Mouse (Mus musculus) neural tube, embryonic 11.5 days (tissue): ENCODE data around the gene Tspoap1. TPM values are rescaled to one million over a fixed set of nuclear protein-coding genes. Genes with fewer than 3 reads are reported as not detected.
A peak's percentile ranks its signal among the peaks of the same experiment; 100 is the strongest.

Experiments
- ATAC-seq: fragments of 200-750 bp; cut with Nextera tagmentation; 2 replicates; pipeline ENCODE4 v1.8.0; 2017; ENCODE audit warnings: moderate number of reproducible peaks, mild to moderate bottlenecking, moderate TSS enrichment, moderate library complexity; ENCODE audit not compliant: insufficient read depth, low FRiP score, low TSS enrichment
- DNase-seq: peaks from one replicate; pipeline ENCODE4 v3.0.0-alpha.2; 2015; ENCODE audit warnings: low spot score
- H3K27ac ChIP-seq: fragments of 300-500 bp; sonication (generic); 2 replicates; pipeline ENCODE4 v1.5.1; 2014; ENCODE audit warnings: low read depth, mild to moderate bottlenecking, low read length
- H3K27me3 ChIP-seq: fragments of 300-500 bp; sonication (generic); 2 replicates; pipeline ENCODE4 v1.6.1; 2014; ENCODE audit warnings: mild to moderate bottlenecking, low read length, mixed read lengths; ENCODE audit not compliant: control insufficient read depth, insufficient read depth
- H3K36me3 ChIP-seq: fragments of 300-500 bp; sonication (generic); 2 replicates; pipeline ENCODE4 v1.6.1; 2014; ENCODE audit warnings: mild to moderate bottlenecking, low read length, moderate library complexity, mixed read lengths; ENCODE audit not compliant: control insufficient read depth, insufficient read depth
- H3K4me1 ChIP-seq: fragments of 300-500 bp; sonication (generic); 2 replicates; pipeline ENCODE4 v1.6.1; 2014; ENCODE audit warnings: low read length, mixed read lengths; ENCODE audit not compliant: control insufficient read depth, insufficient read depth
- H3K4me2 ChIP-seq: fragments of 300-500 bp; sonication (generic); 2 replicates; pipeline ENCODE4 v1.6.1; 2014; ENCODE audit warnings: low read depth, mild to moderate bottlenecking, moderate library complexity
- H3K4me3 ChIP-seq: fragments of 300-500 bp; sonication (generic); 2 replicates; pipeline ENCODE4 v1.5.1; 2014; ENCODE audit warnings: low read depth, low read length
- H3K9ac ChIP-seq: fragments of 300-500 bp; sonication (generic); 2 replicates; pipeline ENCODE4 v1.6.1; 2014; ENCODE audit warnings: mild to moderate bottlenecking, low read length
- H3K9me3 ChIP-seq: fragments of 300-500 bp; sonication (generic); 2 replicates; pipeline ENCODE4 v1.6.1; 2016; ENCODE audit warnings: low read length; ENCODE audit not compliant: control insufficient read depth
- WGBS: fragments of 180-500 bp; shearing (Covaris S2); extraction: QIAGEN DNeasy Blood & Tissue Kit; methylation state at CpG from one replicate; pipeline ENCODE4 v1.1.7; 2014; 5-methylcytosine and 5-hydroxymethylcytosine counted together
- polyA plus RNA-seq: library from polyadenylated mRNA; unstranded; fragments of >200 nt; fragmentation: Nextera tagmentation; extraction: Ambion mirVana; gene quantifications from 2 replicates; pipeline ENCODE4 v1.2.1, GENCODE M21; 2014

Tspoap1 gene
- polyA plus RNA-seq, 1 experiment from 2014 or later: 5.4 TPM

DNA sequence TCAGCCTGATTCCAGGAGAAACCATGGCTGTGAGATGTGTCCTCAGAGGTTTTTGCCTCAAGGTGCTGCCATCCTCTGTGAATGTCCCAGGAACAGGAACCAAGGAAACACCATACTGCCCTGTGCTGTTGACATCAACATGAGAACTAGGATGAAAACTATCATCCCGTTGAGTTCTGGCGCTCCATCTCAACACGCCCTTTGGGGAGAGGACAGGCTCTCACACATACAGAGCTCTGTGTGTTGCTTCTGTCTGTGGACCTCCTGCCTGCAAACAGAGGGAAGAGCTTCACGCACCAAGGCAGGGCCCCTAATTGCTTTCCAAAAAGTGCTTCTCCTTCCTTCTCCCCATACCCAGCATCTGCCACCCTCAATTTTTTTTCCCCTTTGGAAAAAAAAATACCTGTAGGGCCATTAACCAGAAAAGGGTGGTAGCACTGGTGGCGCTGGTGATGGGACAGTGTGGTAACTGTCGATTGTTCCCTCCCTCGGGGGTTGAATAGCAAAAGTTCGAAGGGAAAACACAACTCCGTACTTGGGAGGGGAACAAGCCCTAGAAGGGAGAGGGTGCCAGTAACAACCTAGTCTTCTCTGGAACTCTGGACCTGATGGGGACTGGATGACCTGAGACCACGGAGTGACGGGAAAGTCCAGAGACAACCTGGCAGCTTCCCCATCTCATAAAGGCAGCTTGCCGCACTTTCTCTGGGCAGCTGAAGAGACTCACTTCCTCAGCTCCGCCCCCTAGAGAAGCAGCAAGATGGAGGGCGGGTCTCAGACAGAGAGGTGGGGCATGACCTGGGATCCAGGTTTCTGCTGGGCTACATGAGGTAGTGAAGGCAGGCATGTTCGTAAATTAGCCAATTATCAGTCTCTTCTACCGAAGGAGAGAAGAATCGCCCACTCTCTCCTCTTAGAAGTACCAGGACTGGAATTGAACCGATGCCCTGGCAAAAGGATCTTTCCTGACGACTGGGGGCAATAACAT lies 11.9 kb upstream of the Tspoap1 start:
- DNase-seq: no peak

GRCm38 (mm10) chr11:87749192-87750042 lies 10.9 kb upstream of the Tspoap1 start:
- no peak for DNase-seq
- Histone ChIP-seq H3K36me3 (no peaks in the 10 kb centered on the region), H3K27ac (0 out of 2 replicates have a peak overlapping the region, but pooled peaks have one; percentile 34), H3K4me3 (no peak overlapping the region), H3K27me3 (no peaks in the 10 kb centered on the region), H3K4me2 (no peak overlapping the region), H3K9me3 (no peaks in the 10 kb centered on the region), H3K9ac (no peak overlapping the region), H3K4me1 (no peaks in the 10 kb centered on the region)
- ATAC-seq: no peak
- WGBS: 52% methylated on average over 18 of the region's 18 CpGs

More for the DNA sequence above, 11.9 kb upstream of the Tspoap1 start:
- WGBS: 36% methylated on average over 19 of the region's 19 CpGs
- ATAC-seq: no peak
- Histone ChIP-seq H3K9me3 (no peaks in the 10 kb centered on the region), H3K4me2 (no peak overlapping the region), H3K4me3 (no peak overlapping the region), H3K27ac (0 out of 2 replicates have a peak overlapping the region, but pooled peaks have one; percentile 34), H3K27me3 (no peaks in the 10 kb centered on the region), H3K9ac (no peak overlapping the region), H3K4me1 (no peaks in the 10 kb centered on the region), H3K36me3 (peaks cover 3% of the 10 kb centered on the region; the same call in 1 of the 2 replicates)

DNA sequence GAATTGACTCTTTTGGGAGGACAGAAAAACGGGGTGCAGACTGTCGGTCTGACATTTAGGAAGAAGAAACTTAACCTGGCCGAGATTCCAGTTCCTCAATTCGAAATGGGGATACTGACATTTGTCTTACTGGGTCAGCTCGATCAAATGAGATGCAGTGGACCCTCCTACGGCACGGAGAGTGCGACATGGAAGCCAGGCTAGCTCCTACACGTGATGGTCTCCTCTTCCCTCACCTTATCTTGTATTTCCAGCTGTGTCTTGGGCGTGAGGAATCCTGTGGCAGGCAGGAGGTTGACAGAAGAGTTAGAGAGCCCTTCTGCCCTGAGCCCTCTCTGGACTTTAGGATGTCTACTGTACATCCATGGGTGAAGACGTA lies 10.3 kb upstream of the Tspoap1 start:
- 81% methylated on average over 11 of the region's 11 CpGs for WGBS
- H3K4me3 ChIP-seq: no peak overlapping the region
- H3K4me2 ChIP-seq: no peak overlapping the region
- no peaks in the 10 kb centered on the region for H3K36me3 ChIP-seq
- no peak for ATAC-seq
- H3K4me1 ChIP-seq: no peaks in the 10 kb centered on the region
- H3K9me3 ChIP-seq: no peaks in the 10 kb centered on the region
- H3K27me3 ChIP-seq: no peaks in the 10 kb centered on the region
- H3K9ac ChIP-seq: no peak overlapping the region
- DNase-seq: no peak
- H3K27ac ChIP-seq: no peak overlapping the region

GRCm38 (mm10) chr11:87750521-87750920 lies 9.8 kb upstream of the Tspoap1 start:
- Histone ChIP-seq H3K4me3 (no peak overlapping the region), H3K36me3 (no peaks in the 10 kb centered on the region), H3K4me1 (no peaks in the 10 kb centered on the region), H3K27me3 (no peaks in the 10 kb centered on the region), H3K4me2 (no peak overlapping the region), H3K9ac (no peak overlapping the region), H3K9me3 (no peaks in the 10 kb centered on the region), H3K27ac (no peak overlapping the region)
- ATAC-seq: no peak
- no peak for DNase-seq
- WGBS: 80% methylated on average over 3 of the region's 3 CpGs

- no peak overlapping the region for H3K9ac ChIP-seq
- H3K4me1 ChIP-seq: no peaks in the 10 kb centered on the region
- no peak overlapping the region for H3K4me2 ChIP-seq
- ATAC-seq (no peak), DNase-seq (no peak)
- no peaks in the 10 kb centered on the region for H3K36me3 ChIP-seq
- H3K9me3 ChIP-seq: no peaks in the 10 kb centered on the region
- 83% methylated on average over 8 of the region's 8 CpGs for WGBS
- no peak overlapping the region for H3K4me3 ChIP-seq
- no peak overlapping the region for H3K27ac ChIP-seq
- H3K27me3 ChIP-seq: no peaks in the 10 kb centered on the region
Measured at GRCm38 (mm10) chr11:87751031-87751430, 9.3 kb upstream of the Tspoap1 start.

DNA sequence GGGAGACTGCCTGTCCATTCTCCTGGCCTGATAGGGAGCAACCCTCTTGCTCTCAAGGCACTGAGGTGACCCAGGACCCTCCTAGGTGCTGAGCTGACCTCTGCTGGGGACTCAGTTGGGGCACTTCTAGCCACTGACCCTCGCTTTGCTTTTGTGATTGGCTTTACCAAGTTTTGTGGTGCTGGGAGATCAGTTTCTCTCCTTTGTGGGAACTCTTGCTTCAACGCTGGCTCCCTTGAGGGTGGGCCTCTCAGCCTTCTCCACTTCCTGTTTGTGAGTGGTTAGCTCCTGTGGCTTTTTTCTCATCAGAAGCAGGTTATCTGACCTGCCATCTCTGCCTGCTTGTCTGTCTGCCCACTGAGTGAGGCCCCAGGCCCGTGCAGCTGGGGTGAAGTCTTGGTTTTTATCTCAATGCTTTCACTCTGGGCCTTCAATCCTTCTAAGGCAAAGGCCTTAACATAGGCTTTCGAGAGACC lies 8.8 kb upstream of the Tspoap1 start:
- ATAC-seq (no peak), DNase-seq (no peak)
- no peak overlapping the region for H3K4me3 ChIP-seq
- no peaks in the 10 kb centered on the region for H3K4me1 ChIP-seq
- no peaks in the 10 kb centered on the region for H3K9me3 ChIP-seq
- H3K27ac ChIP-seq: no peak overlapping the region
- no peak overlapping the region for H3K9ac ChIP-seq
- 66% methylated on average over 4 of the region's 4 CpGs for WGBS
- H3K4me2 ChIP-seq: no peak overlapping the region
- H3K27me3 ChIP-seq: no peaks in the 10 kb centered on the region
- no peaks in the 10 kb centered on the region for H3K36me3 ChIP-seq

DNA sequence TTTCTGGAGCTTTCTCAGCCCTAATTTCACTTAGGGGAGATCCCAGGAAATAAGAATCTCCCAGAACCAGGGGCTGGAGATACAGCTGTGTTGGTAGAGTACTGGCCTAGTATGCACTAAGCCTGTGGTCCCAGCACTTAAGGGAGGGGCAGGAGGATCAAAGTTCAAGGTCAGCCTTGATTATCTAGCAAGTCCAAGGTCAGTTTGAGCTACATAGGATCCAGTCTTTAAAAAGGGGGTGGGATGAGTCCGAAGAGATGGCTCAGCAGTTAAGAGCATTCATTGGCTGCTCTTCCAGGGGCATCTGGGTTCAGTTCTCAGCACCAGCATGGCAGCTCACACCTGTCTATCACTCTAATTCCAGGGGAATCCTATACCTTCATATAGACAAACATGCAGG lies 8.0 kb upstream of the Tspoap1 start:
- no peaks in the 10 kb centered on the region for H3K4me1 ChIP-seq
- 80% methylated on average over 1 of the region's 1 CpGs for WGBS
- H3K27me3 ChIP-seq: no peaks in the 10 kb centered on the region
- no peak overlapping the region for H3K4me3 ChIP-seq
- H3K27ac ChIP-seq: no peak overlapping the region
- H3K9ac ChIP-seq: no peak overlapping the region
- no peak overlapping the region for H3K4me2 ChIP-seq
- no peaks in the 10 kb centered on the region for H3K36me3 ChIP-seq
- DNase-seq (no peak), ATAC-seq (no peak)
- H3K9me3 ChIP-seq: no peaks in the 10 kb centered on the region

GRCm38 (mm10) chr11:87753255-87753654 lies 7.1 kb upstream of the Tspoap1 start:
- no peak overlapping the region for H3K4me3 ChIP-seq
- ATAC-seq (no peak), DNase-seq (no peak)
- no peaks in the 10 kb centered on the region for H3K9me3 ChIP-seq
- no peaks in the 10 kb centered on the region for H3K36me3 ChIP-seq
- no peaks in the 10 kb centered on the region for H3K27me3 ChIP-seq
- H3K4me1 ChIP-seq: no peaks in the 10 kb centered on the region
- WGBS: 90% methylated on average over 8 of the region's 8 CpGs
- H3K27ac ChIP-seq: no peak overlapping the region
- no peak overlapping the region; the same call in 1 of the 2 replicates for H3K9ac ChIP-seq
- H3K4me2 ChIP-seq: no peak overlapping the region
